Mouse (Mus musculus) T-helper 17 cell (primary cell): ENCODE data around the gene Hist1h2bh.

Source experiments
- in situ Hi-C, 2 experiments: fragments of 300-600 bp; cut with MboI, MseI; formaldehyde crosslinking; loops; 1 replicate in 1 of 2; 2 replicates in 1 of 2; pipeline ENCODE4 v1.15.1; 2025; ENCODE audit warnings: high pct_unique_total_duplicates in 2 of 2

The Hist1h2bh gene

GRCm38 (mm10) chr13:23535137-23536075 lies 7.8 kb downstream of the Hist1h2bh start, which contains the start of gene Hist1h3g:
Gene Hist1h3g, plus strand, starts transcription at chr13:23535422.
- in situ Hi-C loops: loop anchor here (5.0 to 10.0 kb wide), 4 partner anchors 42 to 1821 kb away; partner anchors contain the start of genes Hist1h2ai (in 2 of the 2), Hist1h2bl (in 2 of the 2), Hist1h3h (in 2 of the 2) and Hist1h2ah (in 1 of the 2)

GRCm38 (mm10) chr13:23534368-23535131 lies 8.6 kb downstream of the Hist1h2bh start:
- in situ Hi-C loops: loop anchor here (5.0 to 10.0 kb wide), 6 partner anchors 43 to 1820 kb away; partner anchors contain the start of genes Hist1h2ai (in 2 of the 2), Hist1h2bl (in 2 of the 2), Hist1h3h (in 2 of the 2) and Hist1h2ah (in 1 of the 2)

DNA sequence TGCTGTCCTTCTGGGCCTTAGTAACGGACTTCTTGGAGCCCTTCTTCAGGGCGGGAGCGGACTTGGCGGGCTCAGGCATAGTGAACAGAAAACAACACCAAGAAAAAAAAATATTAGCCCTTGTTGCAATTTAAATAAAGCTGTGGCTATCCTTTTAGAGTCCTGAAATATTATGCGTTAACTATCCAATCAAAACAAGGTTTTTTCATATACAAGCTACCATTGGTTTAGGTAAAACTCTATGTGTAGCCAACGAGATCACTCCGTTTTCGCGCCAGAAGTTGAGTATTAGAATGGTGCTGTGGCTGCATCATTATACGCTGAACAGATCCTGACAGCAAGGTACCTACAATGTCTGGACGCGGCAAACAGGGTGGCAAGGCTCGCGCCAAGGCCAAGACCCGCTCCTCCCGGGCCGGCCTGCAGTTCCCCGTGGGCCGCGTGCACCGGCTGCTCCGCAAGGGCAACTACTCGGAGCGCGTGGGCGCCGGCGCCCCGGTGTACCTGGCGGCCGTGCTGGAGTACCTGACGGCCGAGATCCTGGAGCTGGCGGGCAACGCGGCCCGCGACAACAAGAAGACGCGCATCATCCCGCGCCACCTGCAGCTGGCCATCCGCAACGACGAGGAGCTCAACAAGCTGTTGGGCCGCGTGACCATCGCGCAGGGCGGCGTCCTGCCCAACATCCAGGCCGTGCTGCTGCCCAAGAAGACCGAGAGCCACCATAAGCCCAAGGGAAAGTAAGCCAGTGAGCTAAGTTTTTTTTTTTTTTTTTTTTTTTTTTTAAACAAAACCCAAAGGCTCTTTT lies 9.4 kb downstream of the Hist1h2bh start, which contains the start of gene Hist1h2af:
TSS of gene Hist1h2af (plus strand) at position 347 of the 808 bp plus-strand sequence.
- in situ Hi-C loops: loop anchor here in 1 of 2 experiments (5.0 to 10.0 kb wide), 3 partner anchors 49 to 1819 kb away; partner anchors contain the start of genes Hist1h2ai, Hist1h2an, Hist1h2bl and Hist1h2bp

GRCm38 (mm10) chr13:23532262-23533075 lies 10.7 kb downstream of the Hist1h2bh start:
- in situ Hi-C loops: loop anchor here in 1 of 2 experiments (5.0 to 10.0 kb wide), 3 partner anchors 50 to 1818 kb away; partner anchors contain the start of genes Hist1h2ai, Hist1h2an, Hist1h2bl and Hist1h2bp

DNA sequence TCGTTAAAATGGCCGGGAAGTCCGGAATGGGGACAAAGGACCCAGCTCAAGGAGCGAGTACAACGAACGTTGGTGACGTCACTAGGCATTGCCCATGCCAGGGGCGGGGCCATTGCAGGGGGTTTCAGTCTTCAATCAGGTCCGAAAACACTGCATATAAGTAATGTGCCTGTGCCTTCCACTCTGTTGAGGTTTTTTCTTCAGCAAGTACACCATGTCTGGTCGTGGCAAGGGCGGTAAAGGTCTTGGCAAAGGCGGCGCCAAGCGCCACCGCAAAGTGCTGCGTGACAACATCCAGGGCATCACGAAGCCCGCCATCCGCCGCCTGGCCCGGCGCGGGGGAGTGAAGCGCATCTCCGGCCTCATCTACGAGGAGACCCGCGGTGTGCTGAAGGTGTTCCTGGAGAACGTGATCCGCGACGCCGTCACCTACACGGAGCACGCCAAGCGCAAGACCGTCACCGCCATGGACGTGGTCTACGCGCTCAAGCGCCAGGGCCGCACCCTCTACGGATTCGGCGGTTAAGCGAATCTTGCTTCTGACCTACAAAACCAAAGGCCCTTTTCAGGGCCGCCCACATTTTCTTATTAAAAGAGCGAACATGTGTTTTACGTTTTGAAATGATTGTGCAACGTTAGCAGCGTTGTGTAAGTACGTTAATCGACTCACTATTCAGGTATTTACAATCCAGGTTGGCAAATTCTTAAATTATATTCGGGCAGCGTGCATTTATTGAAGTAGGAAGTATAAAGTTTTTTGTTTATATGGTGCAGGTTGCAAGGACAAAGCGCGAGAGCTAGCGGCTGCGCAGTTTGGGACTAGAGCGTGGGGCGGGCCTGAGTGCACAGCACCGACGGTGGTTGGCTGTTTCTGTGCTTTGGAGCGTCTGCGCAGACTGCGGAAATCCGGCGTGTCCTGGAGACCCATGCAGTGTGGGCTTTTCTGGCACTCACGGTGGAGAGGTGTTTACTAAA lies 12.0 kb downstream of the Hist1h2bh start, which contains the start of gene Hist1h4h:
TSS of gene Hist1h4h (plus strand) at position 150 of the 975 bp plus-strand sequence.
- in situ Hi-C loops: loop anchor here in 1 of 2 experiments (5.0 to 10.0 kb wide), 3 partner anchors 51 to 1816 kb away; partner anchors contain the start of genes Hist1h2ai, Hist1h2an, Hist1h2bl and Hist1h2bp

- in situ Hi-C loops: loop anchor here in 1 of 2 experiments (5.0 to 10.0 kb wide), 3 partner anchors 52 to 1816 kb away; partner anchors contain the start of genes Hist1h2ai, Hist1h2an, Hist1h2bl and Hist1h2bp
Observed at GRCm38 (mm10) chr13:23530181-23530900, 12.9 kb downstream of the Hist1h2bh start.

GRCm38 (mm10) chr13:23529480-23530165 lies 13.6 kb downstream of the Hist1h2bh start:
- in situ Hi-C loops: loop anchor here in 1 of 2 experiments (5.0 to 10.0 kb wide), 3 partner anchors 53 to 1815 kb away; partner anchors contain the start of genes Hist1h2ai, Hist1h2an, Hist1h2bl and Hist1h2bp

DNA sequence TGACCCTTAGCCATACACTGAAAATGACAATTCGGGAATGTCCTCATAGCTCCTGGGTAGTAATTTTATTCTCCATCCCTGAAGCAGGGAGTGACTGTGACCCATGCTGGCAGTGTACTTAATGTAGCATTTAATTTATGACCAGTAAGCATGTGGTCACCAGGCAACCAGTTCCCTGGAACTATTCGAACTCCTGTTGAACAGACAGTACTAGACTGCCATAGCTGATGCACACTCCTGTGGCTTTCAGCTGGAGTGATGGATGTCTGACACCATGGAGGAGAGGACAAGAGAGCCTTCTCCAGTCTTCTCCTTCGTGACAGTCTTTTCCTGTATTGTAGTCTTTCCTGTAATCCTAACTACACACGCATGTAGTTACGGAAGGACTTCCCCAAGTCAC lies 14.2 kb downstream of the Hist1h2bh start:
- in situ Hi-C loops: no loop called here

DNA sequence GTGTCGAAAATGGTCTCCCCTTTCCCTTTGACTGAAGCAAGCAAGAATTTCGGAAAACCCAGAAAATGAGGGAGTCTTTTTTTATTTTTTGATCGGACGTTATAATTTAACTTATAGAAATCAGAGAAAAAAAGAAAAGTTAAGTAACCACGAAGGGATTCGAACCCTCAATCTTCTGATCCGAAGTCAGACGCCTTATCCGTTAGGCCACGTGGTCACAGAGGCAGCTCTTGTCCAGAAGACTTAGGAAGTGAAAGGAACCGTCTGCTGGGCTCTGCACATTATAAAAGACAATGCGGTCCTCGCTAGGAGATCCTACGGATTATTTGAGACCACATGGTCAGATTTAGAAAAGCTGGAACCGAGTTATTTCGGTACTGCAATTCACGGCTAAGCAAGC lies 16.9 kb downstream of the Hist1h2bh start:
- in situ Hi-C loops: no loop called here

- in situ Hi-C loops: no loop called here
Observed at GRCm38 (mm10) chr13:23525901-23526300, 17.3 kb downstream of the Hist1h2bh start.

DNA sequence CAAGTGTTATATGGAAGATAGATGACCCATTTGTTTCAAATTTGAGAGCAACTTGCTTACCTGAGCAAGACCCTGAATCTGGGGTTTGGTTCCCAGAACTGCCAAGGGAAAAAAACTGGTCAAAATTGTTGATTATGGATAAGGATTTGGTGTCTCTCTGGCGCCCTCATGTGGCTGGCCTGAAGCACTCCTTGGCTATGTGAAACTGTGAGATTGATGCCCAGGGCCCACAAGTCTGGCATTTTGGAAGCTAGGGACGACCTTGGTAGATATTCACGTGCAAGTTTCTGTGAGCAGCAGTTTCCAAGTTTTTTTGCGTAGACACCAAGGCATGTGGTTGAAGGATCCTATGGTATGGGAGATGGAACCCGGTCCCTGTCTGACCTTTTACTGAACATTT lies 18.5 kb downstream of the Hist1h2bh start:
- in situ Hi-C loops: loop anchor here (5.0 kb wide), 2 partner anchors 77 to 87 kb away; no protein-coding TSS in a partner anchor

GRCm38 (mm10) chr13:23523976-23524375 lies 19.2 kb downstream of the Hist1h2bh start:
- in situ Hi-C loops: loop anchor here (5.0 kb wide), 2 partner anchors 77 to 87 kb away; no protein-coding TSS in a partner anchor

- in situ Hi-C loops: loop anchor here (5.0 kb wide), 2 partner anchors 74 to 84 kb away; no protein-coding TSS in a partner anchor
Observed at GRCm38 (mm10) chr13:23521703-23522102, 21.5 kb downstream of the Hist1h2bh start.

DNA sequence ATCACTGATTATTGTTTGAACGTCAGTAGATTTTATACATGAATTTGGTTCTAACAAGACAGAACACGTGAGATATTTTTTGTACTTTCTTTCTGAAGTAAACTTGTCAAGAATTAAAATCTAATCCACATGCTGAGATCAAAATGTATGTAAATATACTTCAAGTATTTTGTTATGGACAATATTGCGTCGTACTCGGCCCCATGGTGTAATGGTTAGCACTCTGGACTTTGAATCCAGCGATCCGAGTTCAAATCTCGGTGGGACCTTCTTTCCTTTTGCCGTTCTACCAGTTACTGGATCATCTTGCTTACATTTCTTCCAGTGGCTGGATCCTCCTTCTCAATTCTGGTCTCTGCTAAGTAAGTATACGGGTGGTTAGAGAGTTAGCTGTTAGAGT lies 23.8 kb downstream of the Hist1h2bh start:
- in situ Hi-C loops: loop anchor here (5.0 kb wide), 3 partner anchors 1487 to 1597 kb away; no protein-coding TSS in a partner anchor

DNA sequence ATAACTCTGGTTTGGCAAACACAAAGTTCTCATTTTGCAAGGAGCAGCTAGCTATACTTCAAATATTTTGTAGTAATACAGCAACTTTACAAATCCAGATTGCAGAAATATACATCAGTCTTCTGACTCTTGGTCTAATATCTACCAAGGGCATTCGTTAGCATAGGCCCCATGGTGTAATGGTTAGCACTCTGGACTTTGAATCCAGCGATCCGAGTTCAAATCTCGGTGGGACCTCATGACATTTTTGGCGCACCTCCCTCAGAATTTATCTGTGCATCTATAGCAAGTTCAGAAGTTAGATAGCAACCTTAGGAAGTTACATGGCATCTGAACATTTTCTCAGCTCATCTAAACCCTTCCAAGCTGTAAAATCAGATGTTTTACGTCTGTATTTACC lies 24.3 kb downstream of the Hist1h2bh start:
- in situ Hi-C loops: loop anchor here (5.0 kb wide), 3 partner anchors 1487 to 1597 kb away; no protein-coding TSS in a partner anchor

GRCm38 (mm10) chr13:23518295-23518603 lies 24.9 kb downstream of the Hist1h2bh start:
- in situ Hi-C loops: loop anchor here (5.0 kb wide), 3 partner anchors 1486 to 1596 kb away; no protein-coding TSS in a partner anchor
